Mouse (Mus musculus) cortical plate, adult 2 months (tissue): ENCODE measurements at regions not wholly inside any gene's neighbourhood (a gene's known extent, or its start where the extent isn't known, plus 50 kb on each side); places are given as distances from the start of the nearest gene placed in this dataset.

ENCODE experiments used
- CTCF ChIP-seq: fragments of 200-500 bp; IDR thresholded peaks from 2 replicates; pipeline ENCODE4 v1.5.1; 2011; ENCODE audit warnings: mild to moderate bottlenecking, control low read depth, low read length; ENCODE audit not compliant: insufficient read depth; ENCODE audit errors: extremely low read depth
- POLR2A ChIP-seq: fragments of 200-500 bp; IDR thresholded peaks from 2 replicates; pipeline ENCODE4 v1.6.1; 2011; ENCODE audit warnings: mild to moderate bottlenecking, low read length, control low read depth; ENCODE audit not compliant: insufficient read depth; ENCODE audit errors: extremely low read depth

DNA sequence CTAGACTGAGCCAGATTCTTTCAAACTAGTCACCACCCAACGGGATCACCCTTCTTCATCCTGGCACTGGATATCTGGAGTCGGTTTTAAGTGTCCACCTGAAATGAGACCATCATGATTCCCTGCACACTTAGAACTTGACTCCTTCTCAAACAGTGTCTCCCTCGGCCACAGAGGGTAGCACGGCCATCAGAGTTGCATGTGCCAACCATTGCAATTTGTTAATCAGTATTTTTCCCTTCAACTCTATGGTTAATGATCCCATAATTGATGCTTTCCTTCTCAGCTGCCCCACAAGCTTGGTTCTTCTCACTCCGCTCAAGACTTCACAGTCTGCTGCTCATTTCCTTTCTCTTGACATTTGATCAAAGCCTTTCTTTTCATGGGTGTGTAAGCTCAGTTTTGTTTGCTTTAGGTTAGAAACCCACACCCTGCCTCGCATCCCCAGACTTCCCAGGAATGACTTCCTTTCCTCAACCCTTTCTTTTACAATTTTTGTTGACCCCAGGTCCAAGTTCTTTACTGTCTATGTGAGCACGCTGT, 253.0 kb upstream of the Fam19a5 start:
- TF ChIP-seq CTCF: no peak
- TF ChIP-seq POLR2A: no peak
